Mouse (Mus musculus) 3T3-L1 (cell line): ENCODE results near the gene Pyroxd1.

Experiments
- DNase-seq: peaks from one replicate; pipeline ENCODE4 v3.0.0-alpha.2; 2015; ENCODE audit warnings: low read depth, low spot score

Gene Pyroxd1

GRCm38 (mm10) chr6:142369568-142369967 is 24.1 kb downstream of the Pyroxd1 start:
- no peak for DNase-seq

DNA sequence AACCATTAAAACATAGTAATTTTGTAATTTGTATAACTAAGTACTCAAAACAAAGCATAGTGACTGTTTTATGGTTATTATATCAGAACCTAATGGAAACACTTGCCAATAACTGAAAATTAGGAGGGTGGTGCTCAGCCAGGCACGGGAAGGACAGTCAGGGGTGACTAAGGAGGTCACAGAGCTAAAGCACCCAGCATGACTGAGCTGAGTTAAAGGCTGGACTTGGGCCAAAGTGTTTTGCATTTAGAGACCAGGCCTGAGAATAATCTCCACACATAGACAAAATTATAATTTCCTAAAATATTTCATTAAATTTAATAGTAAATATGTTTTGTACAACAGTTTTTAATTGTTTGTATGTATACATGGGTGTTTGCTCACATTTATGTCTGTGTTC is 31.6 kb downstream of the Pyroxd1 start:
- peak; percentile 70 for DNase-seq

DNA sequence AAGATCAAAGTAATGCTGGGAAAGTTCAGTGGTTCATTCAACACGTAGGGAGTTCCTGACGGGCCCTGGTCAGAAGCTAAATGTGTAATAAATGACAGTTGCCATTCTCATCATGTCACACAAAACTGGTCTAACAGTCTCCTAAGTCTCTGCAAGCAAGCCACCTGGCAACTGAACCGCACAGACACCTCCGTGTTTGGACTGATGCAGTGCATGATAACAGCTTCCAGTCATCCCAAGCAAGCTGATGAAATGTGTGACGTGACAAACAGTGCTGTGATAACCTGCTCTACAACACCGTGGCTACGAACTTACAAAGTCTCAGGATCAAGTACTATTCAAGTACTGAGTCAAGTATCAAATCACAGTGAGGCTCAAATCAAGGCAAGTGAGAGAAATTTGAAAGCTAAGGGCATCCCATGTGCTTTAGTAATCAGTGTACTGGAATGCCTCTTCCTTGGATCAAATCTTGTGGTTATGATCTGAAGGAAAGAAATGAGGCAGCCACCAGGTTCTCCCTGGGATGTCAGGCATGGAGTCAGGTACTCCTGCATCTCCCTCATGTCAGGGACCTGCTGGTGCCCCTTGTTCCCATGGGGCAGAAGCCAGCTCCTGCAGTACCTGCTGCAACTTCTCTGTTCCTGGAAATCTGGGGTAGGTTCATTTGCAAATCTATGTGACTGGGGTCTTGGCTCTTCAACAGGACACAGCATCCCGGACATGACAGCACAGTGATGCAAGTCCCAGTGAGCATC is 33.3 kb downstream of the Pyroxd1 start:
- no peak for DNase-seq

DNA sequence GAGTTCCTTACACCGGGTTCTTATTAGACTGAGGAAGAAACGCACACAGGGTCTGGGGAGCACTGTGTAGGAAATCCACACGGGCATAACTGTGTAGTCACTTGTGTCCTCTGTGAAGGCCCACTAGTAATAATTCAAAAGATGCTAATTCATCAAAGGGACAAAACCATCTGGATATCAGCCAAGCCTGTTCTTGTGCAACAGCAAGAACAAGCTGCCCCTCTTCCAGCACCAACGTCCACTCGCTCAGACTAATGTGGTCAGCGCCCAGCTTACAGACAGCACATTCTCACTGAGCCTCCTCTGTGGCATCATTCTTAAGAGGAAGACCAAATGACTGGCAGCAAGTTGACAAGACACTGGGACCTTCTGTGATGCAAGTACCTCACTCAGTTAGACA is 34.5 kb downstream of the Pyroxd1 start:
- no peak for DNase-seq

DNA sequence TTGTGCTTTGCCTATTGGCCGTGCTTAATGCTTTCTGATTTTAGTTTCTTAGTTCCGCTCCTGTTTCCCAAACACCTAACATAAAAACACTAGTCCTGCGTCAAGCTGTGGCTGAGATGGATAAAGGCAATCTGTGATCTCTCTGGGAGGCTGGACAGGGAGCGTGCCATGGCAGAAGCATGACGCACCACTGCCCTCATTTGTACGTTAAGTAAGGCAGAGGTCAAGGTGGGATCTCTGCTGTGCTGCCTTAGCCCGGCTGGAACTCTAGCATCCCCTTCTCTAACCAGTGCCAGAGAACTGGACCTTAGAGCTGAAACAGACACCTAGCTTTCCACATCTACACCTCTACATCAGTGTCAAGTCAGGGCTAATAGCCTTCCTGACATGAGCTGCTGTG is 36.2 kb downstream of the Pyroxd1 start:
- no peak for DNase-seq

DNA sequence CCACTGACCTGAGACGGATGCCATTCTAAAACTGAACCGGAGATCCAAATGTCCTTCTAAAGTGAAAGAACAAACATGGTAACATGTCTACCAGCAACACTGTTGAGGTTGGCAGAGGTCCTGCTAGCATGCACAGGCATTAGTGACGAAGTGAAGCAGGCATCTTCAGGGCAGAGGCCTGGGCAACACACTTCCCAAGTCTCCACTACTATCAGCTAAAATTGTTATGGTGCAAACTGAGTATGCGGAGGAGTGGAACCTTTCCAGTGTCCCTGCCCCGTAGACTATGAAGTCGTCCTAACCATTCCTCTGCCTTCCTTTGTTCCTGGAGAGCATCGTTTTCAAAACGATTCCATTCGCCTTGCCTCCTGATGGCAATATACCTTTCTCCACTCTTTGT is 39.1 kb downstream of the Pyroxd1 start:
- DNase-seq = no peak

DNA sequence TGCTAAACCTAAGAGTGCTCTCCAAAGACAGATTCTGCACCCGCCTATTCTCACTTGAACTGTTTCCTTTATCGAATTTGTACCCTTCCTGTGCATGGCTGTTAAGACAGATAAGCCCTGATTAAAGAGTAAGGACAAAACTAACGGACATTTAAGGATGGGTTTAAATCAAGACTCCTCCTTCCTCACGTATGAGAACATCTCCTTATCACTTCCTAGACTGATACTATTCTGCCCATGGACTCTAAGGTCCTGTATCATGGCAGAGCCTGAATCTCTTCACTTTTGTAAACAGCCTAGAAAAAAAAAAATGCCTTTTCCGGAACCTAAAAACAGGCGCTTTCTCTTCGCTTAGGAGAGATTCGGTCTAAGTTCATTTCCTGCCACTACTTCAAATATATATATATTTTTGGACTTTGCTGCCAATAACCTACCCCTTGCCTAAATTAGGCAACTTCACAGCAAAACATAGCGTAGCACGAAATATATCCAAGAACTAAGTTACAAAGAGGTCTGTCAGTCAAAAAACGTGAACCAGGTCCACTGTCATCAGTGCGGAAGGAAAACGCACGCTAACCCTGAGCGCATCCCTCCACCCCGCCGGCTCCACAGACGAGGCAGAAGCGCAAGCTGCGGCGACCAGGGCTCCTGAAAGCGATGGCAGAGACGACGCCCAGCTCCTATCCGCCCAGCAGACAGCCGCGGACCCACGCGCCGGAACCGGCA is 41.0 kb downstream of the Pyroxd1 start:
- peak; percentile 22 for DNase-seq

GRCm38 (mm10) chr6:142387011-142387754 is 41.7 kb downstream of the Pyroxd1 start, which contains the start of the genes Recql and Golt1b:
TSS of gene Recql (minus strand) at chr6:142387087.
TSS of gene Golt1b (plus strand) at chr6:142387221.
- DNase-seq = peak; percentile 98

DNA sequence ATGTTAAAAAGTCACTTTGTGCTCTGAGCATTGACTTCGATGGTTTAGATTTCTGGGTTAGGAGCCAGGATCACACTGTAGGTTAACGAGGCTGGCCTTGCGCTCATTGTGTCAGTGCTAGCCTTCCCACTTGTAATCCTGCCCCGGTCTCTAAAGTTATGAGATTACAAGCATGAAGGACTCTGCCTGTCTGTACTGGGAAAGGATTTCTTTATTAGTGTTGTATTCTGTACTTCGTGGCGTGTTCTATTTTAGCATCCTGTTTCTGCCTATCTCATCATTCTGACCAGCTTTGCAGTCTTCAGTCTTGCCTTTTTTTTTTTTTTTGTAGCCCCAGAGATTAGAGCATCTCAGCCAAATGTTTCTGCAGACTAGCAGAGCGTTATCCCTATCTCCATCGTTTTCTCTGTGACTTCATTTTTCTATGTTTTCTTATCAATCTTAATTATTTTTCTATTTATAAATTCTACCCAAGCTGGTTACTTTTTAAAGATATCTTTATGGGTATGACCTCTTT is 42.4 kb downstream of the Pyroxd1 start:
- DNase-seq = peak; percentile 56

GRCm38 (mm10) chr6:142389101-142389500 is 43.6 kb downstream of the Pyroxd1 start:
- DNase-seq = peak; percentile 83

DNA sequence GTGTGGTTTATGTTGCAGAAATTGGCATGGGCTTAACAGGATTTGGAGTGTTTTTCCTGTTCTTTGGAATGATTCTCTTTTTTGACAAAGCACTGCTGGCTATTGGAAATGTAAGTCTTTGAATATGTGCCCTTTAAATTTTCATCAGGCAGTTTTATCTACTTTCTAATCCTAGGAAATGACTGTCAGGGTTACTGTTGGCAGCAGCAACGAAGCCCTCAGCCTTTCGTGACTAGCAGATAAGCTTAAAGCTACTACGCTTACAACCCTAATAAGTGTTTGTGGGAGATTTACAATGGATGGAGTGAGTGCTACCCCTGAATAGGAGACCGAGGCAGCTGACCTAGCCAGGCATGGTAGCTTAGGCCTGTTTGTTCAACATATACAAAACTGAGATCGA is 46.9 kb downstream of the Pyroxd1 start:
- DNase-seq = no peak

GRCm38 (mm10) chr6:142394669-142395068 is 49.2 kb downstream of the Pyroxd1 start:
- no peak for DNase-seq

DNA sequence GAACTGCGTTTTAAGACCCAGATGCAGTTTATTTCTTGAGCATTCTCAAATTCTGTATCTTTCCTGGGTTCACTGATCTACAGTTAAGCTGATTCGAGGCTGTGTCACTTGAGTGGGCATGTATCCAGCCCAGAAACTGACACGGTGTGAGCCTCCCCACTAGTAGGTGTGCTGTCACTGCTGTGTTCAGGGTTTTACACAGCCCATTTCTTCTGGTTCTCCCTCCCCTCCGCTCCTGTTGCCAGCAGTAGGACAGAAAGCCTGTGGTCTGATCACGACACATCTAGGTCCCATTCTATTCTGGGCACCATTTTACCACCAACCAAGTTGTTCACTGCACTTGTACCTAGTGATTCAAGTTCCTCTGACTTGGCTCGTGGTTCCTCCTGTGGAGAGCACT is 50.3 kb downstream of the Pyroxd1 start:
- no peak for DNase-seq

- no peak for DNase-seq
These were observed 65.7 kb downstream of the Pyroxd1 start for GRCm38 (mm10) chr6:142411140-142411539.
